8 mouse cellular contexts compared by ENCODE assay signal in genomic region chr5:67260159-67260530, GRCm38 (mm10). TPM values are rescaled to one million over a fixed set of nuclear protein-coding genes. Genes with fewer than 3 reads are reported as not detected.
A peak's percentile ranks its signal among the peaks of the same experiment; 100 is the strongest.
DNase-seq lines count a peak whose midpoint lies in the region; ATAC-seq and TF ChIP-seq lines count a peak whose summit lies in the region.

No protein-coding gene starts in this region.

- TF ChIP-seq EP300 in lung, postnatal 0 days (IDR thresholded peaks at IDR 0.05): no peak

- no peak for TF ChIP-seq POLR2A in small intestine, adult 2 months (IDR thresholded peaks at IDR 0.05; ENCODE audit: low read depth, low read length)

- H3K27ac ChIP-seq in lung, postnatal 0 days (ENCODE audit: low read length): peak overlapping the region; percentile 96
- H3K27ac ChIP-seq in limb, embryonic 12.5 days: peak overlapping the region; percentile 94
- peak overlapping the region; percentile 62 for H3K27ac ChIP-seq in small intestine, adult 2 months (ENCODE audit: insufficient read depth, low read depth, low read length)

- H3K36me3 ChIP-seq in lung, postnatal 0 days (ENCODE audit: insufficient read depth, low read length): peaks cover 6% of the 10 kb centered on the region; the same call in 1 of the 2 replicates
- peaks cover 26% of the 10 kb centered on the region for H3K36me3 ChIP-seq in limb, embryonic 12.5 days
- peaks cover 11% of the 10 kb centered on the region for H3K36me3 ChIP-seq in small intestine, adult 2 months (ENCODE audit: control insufficient read depth, insufficient read depth, low read length)

- DNase-seq in cerebellum, postnatal 36 days: no peak
- no peak for DNase-seq in lung, postnatal 0 days (ENCODE audit: low spot score)
- no peak for DNase-seq in lung, adult 18-20 months
- no peak for DNase-seq in right cerebral cortex, adult 2 months (ENCODE audit: low spot score in 2 of 2)
- no peak for DNase-seq in cerebellum, adult 9-11 months

- peak overlapping the region; percentile 74; the same call in 1 of the 2 replicates for H3K9ac ChIP-seq in lung, postnatal 0 days (replicated peaks; ENCODE audit: low read depth)
- peak overlapping the region; percentile 88; the same call in 1 of the 2 replicates for H3K9ac ChIP-seq in limb, embryonic 12.5 days (replicated peaks)

- H3K27me3 ChIP-seq in lung, postnatal 0 days (replicated peaks; ENCODE audit: insufficient read depth, low read length): no peaks in the 10 kb centered on the region
- no peaks in the 10 kb centered on the region for H3K27me3 ChIP-seq in limb, embryonic 12.5 days
- no peaks in the 10 kb centered on the region for H3K27me3 ChIP-seq in small intestine, adult 2 months (ENCODE audit: control insufficient read depth, insufficient read depth, low read length)

- ATAC-seq in cerebellum, adult (ENCODE audit: insufficient number of reproducible peaks, low FRiP score, low TSS enrichment): peak; percentile 14; the same call in 1 of the 2 replicates
- peak; percentile 5; the same call in 1 of the 2 replicates for ATAC-seq in lung, postnatal 0 days
- ATAC-seq in limb, embryonic 12.5 days (ENCODE audit: insufficient number of reproducible peaks, insufficient read depth, low FRiP score, low TSS enrichment, low read depth): no peak

- peak overlapping the region; percentile 87 for H3K4me3 ChIP-seq in lung, postnatal 0 days (ENCODE audit: low read depth, low read length)
- peak overlapping the region; percentile 90 for H3K4me3 ChIP-seq in limb, embryonic 12.5 days (replicated peaks)
- peak overlapping the region; percentile 82 for H3K4me3 ChIP-seq in small intestine, adult 2 months (ENCODE audit: low read depth, low read length)

- H3K4me1 ChIP-seq in lung, postnatal 0 days (ENCODE audit: insufficient read depth, low read depth, low read length): peaks cover 2% of the 10 kb centered on the region; the same call in 1 of the 2 replicates
- peaks cover 11% of the 10 kb centered on the region for H3K4me1 ChIP-seq in limb, embryonic 12.5 days (replicated peaks)
- H3K4me1 ChIP-seq in small intestine, adult 2 months (ENCODE audit: control insufficient read depth, insufficient read depth, insufficient read length, low read length): peaks cover 5% of the 10 kb centered on the region; the same call in 1 of the 2 replicates

- no peak for TF ChIP-seq CTCF in lung, postnatal 0 days (IDR thresholded peaks at IDR 0.05)
- no peak for TF ChIP-seq CTCF in small intestine, adult 2 months (IDR thresholded peaks at IDR 0.05; ENCODE audit: extremely low read depth, insufficient read length, insufficient replicate concordance, low read depth, low read length)

- H3K4me2 ChIP-seq in lung, postnatal 0 days (replicated peaks; ENCODE audit: low read depth, low read length): peak overlapping the region; percentile 55
- H3K4me2 ChIP-seq in limb, embryonic 12.5 days: peak overlapping the region; percentile 66

- H3K9me3 ChIP-seq in lung, postnatal 0 days (ENCODE audit: low read length): no peaks in the 10 kb centered on the region
- H3K9me3 ChIP-seq in limb, embryonic 12.5 days: no peaks in the 10 kb centered on the region

- under 1% methylated on average over 9 of the region's 9 CpGs for WGBS in lung, postnatal 0 days
- WGBS in limb, embryonic 12.5 days: under 1% methylated on average over 9 of the region's 9 CpGs
- WGBS in small intestine, adult 2 months: 1% methylated on average over 9 of the region's 9 CpGs

RNA-seq across cellular contexts. Expression of gene Tmem33, which starts 0.2 kb away (rescaled TPM):
- 83.5 and 86.8 TPM in 2 replicates for polyA plus RNA-seq in lung, postnatal 0 days (2015; fragmentation: Nextera tagmentation; extraction: Ambion mirVana)
- 77.4 and 80.3 TPM in 2 replicates for polyA plus RNA-seq in limb, embryonic 12.5 days (2016; fragmentation: Nextera tagmentation; extraction: Ambion mirVana)
- polyA plus RNA-seq in small intestine, adult 2 months (2012; rRNA removed): 76.4 and 133 TPM in 2 replicates

RNA-seq across cellular contexts. Expression of gene Slc30a9, which starts 46.6 kb away (rescaled TPM):
- polyA plus RNA-seq in lung, postnatal 0 days (2015; fragmentation: Nextera tagmentation; extraction: Ambion mirVana): 68.0 and 79.1 TPM in 2 replicates
- polyA plus RNA-seq in limb, embryonic 12.5 days (2016; fragmentation: Nextera tagmentation; extraction: Ambion mirVana): 104 and 114 TPM in 2 replicates
- polyA plus RNA-seq in small intestine, adult 2 months (2012; rRNA removed): 6.7 and 13.7 TPM in 2 replicates
